Mouse (Mus musculus): Measurements from ENCODE around the gene Cfdp1. TPM values are rescaled to one million over a fixed set of nuclear protein-coding genes. Genes with fewer than 3 reads are reported as not detected.

Gene Cfdp1
- polyA plus RNA-seq, 1 experiment = 111 TPM

- DNase-seq (ENCODE audit: extremely low spot score in 1 of 2, low spot score in 1 of 2) = peak; percentile 68 to 69
Measured at GRCm38 (mm10) chr8:111726102-111726900, 127.8 kb downstream of the Cfdp1 start.

- DNase-seq (ENCODE audit: extremely low spot score in 1 of 2, low spot score in 1 of 2) = no peak
Measured at GRCm38 (mm10) chr8:111725341-111725740, 128.8 kb downstream of the Cfdp1 start.

GRCm38 (mm10) chr8:111720115-111720544 is 134.0 kb downstream of the Cfdp1 start:
- DNase-seq (ENCODE audit: extremely low spot score in 1 of 2, low spot score in 1 of 2) = no peak

GRCm38 (mm10) chr8:111718937-111719336 is 135.2 kb downstream of the Cfdp1 start:
- DNase-seq (ENCODE audit: extremely low spot score in 1 of 2, low spot score in 1 of 2) = no peak

Other genes starting within 250 kb of the Cfdp1 start
- gene Ldhd, start 223.9 kb downstream of the Cfdp1 start, polyA plus RNA-seq (2012; rRNA removed) = 18.1 and 18.2 TPM in 2 replicates
- 27.0 and 30.3 TPM in 2 replicates for gene Zfp1, start 210.9 kb downstream of the Cfdp1 start, polyA plus RNA-seq (2012; rRNA removed)
- gene Ctrb1, start 163.3 kb downstream of the Cfdp1 start, polyA plus RNA-seq (2012; rRNA removed) = 0.24 and 0.25 TPM in 2 replicates
- gene Bcar1, start 110.5 kb downstream of the Cfdp1 start, polyA plus RNA-seq (2012; rRNA removed) = 42.1 and 44.2 TPM in 2 replicates
- gene Tmem170, start 22.5 kb upstream of the Cfdp1 start, polyA plus RNA-seq (2012; rRNA removed) = 3.8 TPM in 2 replicates
- gene Chst5, start 56.2 kb upstream of the Cfdp1 start, polyA plus RNA-seq (2012; rRNA removed) = 1.2 and 1.4 TPM in 2 replicates
- 13.3 and 13.9 TPM in 2 replicates for gene Tmem231, start 79.6 kb upstream of the Cfdp1 start, polyA plus RNA-seq (2012; rRNA removed)
- gene Gabarapl2, start 86.4 kb upstream of the Cfdp1 start, polyA plus RNA-seq (2012; rRNA removed) = 251 and 275 TPM in 2 replicates
- 7.8 and 8.0 TPM in 2 replicates for gene Adat1, start 138.0 kb upstream of the Cfdp1 start, polyA plus RNA-seq (2012; rRNA removed)
- gene Kars, start 157.0 kb upstream of the Cfdp1 start, polyA plus RNA-seq (2012; rRNA removed) = 64.0 and 65.7 TPM in 2 replicates
- gene Terf2ip, start 157.1 kb upstream of the Cfdp1 start, polyA plus RNA-seq (2012; rRNA removed) = 34.1 and 36.1 TPM in 2 replicates
- 0.17 and 0.36 TPM in 2 replicates for gene Gm6793, start 160.7 kb upstream of the Cfdp1 start, polyA plus RNA-seq (2012; rRNA removed)

Measured in frontal cortex, adult 2 months (tissue).